Mouse (Mus musculus): Measurements from ENCODE around the gene Ap2s1. TPM values are rescaled to one million over a fixed set of nuclear protein-coding genes. Genes with fewer than 3 reads are reported as not detected.
"Not testable (repeated sequence)": the region's sequence is repeated elsewhere in the genome, so short reads cannot be mapped to it uniquely, and the experiment has no call there.

Ap2s1 gene
- polyA plus RNA-seq, 1 experiment from 2014 or later: 210 TPM

GRCm38 (mm10) chr7:16722490-16722889 is 15.7 kb upstream of the Ap2s1 start:
- not testable (repeated sequence) for H3K9ac ChIP-seq; H3K27ac ChIP-seq (replicated peaks); H3K4me1 ChIP-seq; H3K27me3 ChIP-seq (replicated peaks); H3K4me3 ChIP-seq; H3K36me3 ChIP-seq; H3K4me2 ChIP-seq; ATAC-seq (ENCODE audit: extremely low read depth, insufficient number of reproducible peaks, low FRiP score, low TSS enrichment); H3K9me3 ChIP-seq
- WGBS: 52% methylated on average over 3 of the region's 3 CpGs

- Histone ChIP-seq H3K9ac (peak overlapping the region; percentile 11; the same call in 1 of the 2 replicates), H3K27me3 (replicated peaks) (no peaks in the 10 kb centered on the region), H3K36me3 (no peaks in the 10 kb centered on the region), H3K4me1 (peaks cover 20% of the 10 kb centered on the region), H3K9me3 (no peaks in the 10 kb centered on the region), H3K4me3 (peak overlapping the region; percentile 29), H3K27ac (replicated peaks) (peak overlapping the region; percentile 59), H3K4me2 (peak overlapping the region; percentile 63)
- peak; percentile 11; the same call in 1 of the 2 replicates for ATAC-seq (ENCODE audit: extremely low read depth, insufficient number of reproducible peaks, low FRiP score, low TSS enrichment)
- 17% methylated on average over 14 of the region's 14 CpGs for WGBS
These were observed 9.4 kb upstream of the Ap2s1 start for GRCm38 (mm10) chr7:16728596-16729348.

GRCm38 (mm10) chr7:16729563-16729962 is 8.6 kb upstream of the Ap2s1 start:
- Histone ChIP-seq H3K4me3 (peak overlapping the region; percentile 13), H3K9ac (peak overlapping the region; percentile 11; the same call in 1 of the 2 replicates), H3K27ac (replicated peaks) (0 out of 2 replicates have a peak overlapping the region, but pooled peaks have one; percentile 59), H3K4me1 (peaks cover 20% of the 10 kb centered on the region), H3K4me2 (peak overlapping the region; percentile 48)
- H3K9me3 ChIP-seq; ATAC-seq (ENCODE audit: extremely low read depth, insufficient number of reproducible peaks, low FRiP score, low TSS enrichment); H3K36me3 ChIP-seq; H3K27me3 ChIP-seq (replicated peaks): not testable (repeated sequence)
- WGBS: under 1% methylated on average over 7 of the region's 7 CpGs

GRCm38 (mm10) chr7:16730791-16731190 is 7.4 kb upstream of the Ap2s1 start:
- 72% methylated on average over 6 of the region's 6 CpGs for whole genome bisulfite sequencing
- Histone ChIP-seq H3K27ac (replicated peaks) (no peak overlapping the region), H3K27me3 (replicated peaks) (no peaks in the 10 kb centered on the region), H3K4me3 (no peak overlapping the region), H3K36me3 (no peaks in the 10 kb centered on the region), H3K4me2 (no peak overlapping the region), H3K9ac (no peak overlapping the region), H3K9me3 (no peaks in the 10 kb centered on the region), H3K4me1 (peaks cover 20% of the 10 kb centered on the region)
- no peak for ATAC-seq (ENCODE audit: extremely low read depth, insufficient number of reproducible peaks, low FRiP score, low TSS enrichment)

GRCm38 (mm10) chr7:16731893-16732422 is 6.3 kb upstream of the Ap2s1 start:
- Histone ChIP-seq H3K9ac (no peak overlapping the region), H3K27me3 (replicated peaks) (no peaks in the 10 kb centered on the region), H3K36me3 (no peaks in the 10 kb centered on the region), H3K27ac (replicated peaks) (no peak overlapping the region), H3K4me1 (peaks cover 18% of the 10 kb centered on the region), H3K4me3 (no peak overlapping the region), H3K4me2 (no peak overlapping the region), H3K9me3 (no peaks in the 10 kb centered on the region)
- WGBS: 68% methylated on average over 7 of the region's 7 CpGs
- ATAC-seq (ENCODE audit: extremely low read depth, insufficient number of reproducible peaks, low FRiP score, low TSS enrichment): no peak

GRCm38 (mm10) chr7:16737606-16738072 is 571 bp upstream of the Ap2s1 start:
- H3K9me3 ChIP-seq: no peaks in the 10 kb centered on the region
- WGBS: 41% methylated on average over 10 of the region's 10 CpGs
- peaks cover 8% of the 10 kb centered on the region; the same call in 1 of the 2 replicates for H3K36me3 ChIP-seq
- H3K27ac ChIP-seq (replicated peaks): no peak overlapping the region
- peak overlapping the region; percentile 75 for H3K9ac ChIP-seq
- no peaks in the 10 kb centered on the region for H3K27me3 ChIP-seq (replicated peaks)
- H3K4me2 ChIP-seq: peak overlapping the region; percentile 94
- ATAC-seq (ENCODE audit: extremely low read depth, insufficient number of reproducible peaks, low FRiP score, low TSS enrichment): no peak
- peak overlapping the region; percentile 92 for H3K4me3 ChIP-seq
- peaks cover 17% of the 10 kb centered on the region for H3K4me1 ChIP-seq

- no peak for ATAC-seq (ENCODE audit: extremely low read depth, insufficient number of reproducible peaks, low FRiP score, low TSS enrichment)
- H3K27ac ChIP-seq (replicated peaks): 0 out of 2 replicates have a peak overlapping the region, but pooled peaks have one; percentile 26
- H3K27me3 ChIP-seq (replicated peaks): no peaks in the 10 kb centered on the region
- H3K4me3 ChIP-seq: peak overlapping the region; percentile 92
- no peaks in the 10 kb centered on the region for H3K9me3 ChIP-seq
- 57% methylated on average over 10 of the region's 10 CpGs for WGBS
- H3K36me3 ChIP-seq: peaks cover 23% of the 10 kb centered on the region
- peak overlapping the region; percentile 94 for H3K4me2 ChIP-seq
- H3K9ac ChIP-seq: peak overlapping the region; percentile 92
- peaks cover 23% of the 10 kb centered on the region for H3K4me1 ChIP-seq
These were observed 920 bp downstream of the Ap2s1 start for GRCm38 (mm10) chr7:16739056-16739604.

- H3K4me2 ChIP-seq: no peak overlapping the region
- H3K4me3 ChIP-seq: no peak overlapping the region
- peaks cover 79% of the 10 kb centered on the region for H3K36me3 ChIP-seq
- H3K9me3 ChIP-seq: no peaks in the 10 kb centered on the region
- H3K27ac ChIP-seq (replicated peaks): no peak overlapping the region
- WGBS: 86% methylated on average over 4 of the region's 4 CpGs
- H3K9ac ChIP-seq: no peak overlapping the region
- no peak for ATAC-seq (ENCODE audit: extremely low read depth, insufficient number of reproducible peaks, low FRiP score, low TSS enrichment)
- H3K27me3 ChIP-seq (replicated peaks): no peaks in the 10 kb centered on the region
- H3K4me1 ChIP-seq: peaks cover 8% of the 10 kb centered on the region
These were observed 7.2 kb downstream of the Ap2s1 start for GRCm38 (mm10) chr7:16745373-16745772.

- no peak overlapping the region for H3K9ac ChIP-seq
- 60% methylated on average over 3 of the region's 3 CpGs for WGBS
- H3K4me2 ChIP-seq: no peak overlapping the region
- H3K9me3 ChIP-seq: no peaks in the 10 kb centered on the region
- no peak overlapping the region for H3K27ac ChIP-seq (replicated peaks)
- H3K4me3 ChIP-seq: no peak overlapping the region
- no peak for ATAC-seq (ENCODE audit: extremely low read depth, insufficient number of reproducible peaks, low FRiP score, low TSS enrichment)
- no peaks in the 10 kb centered on the region for H3K27me3 ChIP-seq (replicated peaks)
- H3K4me1 ChIP-seq: peaks cover 8% of the 10 kb centered on the region
- H3K36me3 ChIP-seq: peaks cover 79% of the 10 kb centered on the region
These were observed 7.9 kb downstream of the Ap2s1 start for GRCm38 (mm10) chr7:16746093-16746492.

- peaks cover 8% of the 10 kb centered on the region for H3K4me1 ChIP-seq
- H3K4me3 ChIP-seq: no peak overlapping the region
- H3K27me3 ChIP-seq (replicated peaks): no peaks in the 10 kb centered on the region
- H3K9me3 ChIP-seq: no peaks in the 10 kb centered on the region
- H3K27ac ChIP-seq (replicated peaks): no peak overlapping the region
- H3K9ac ChIP-seq: no peak overlapping the region
- WGBS: 81% methylated on average over 6 of the region's 6 CpGs
- H3K4me2 ChIP-seq: no peak overlapping the region
- H3K36me3 ChIP-seq: peaks cover 71% of the 10 kb centered on the region
- ATAC-seq (ENCODE audit: extremely low read depth, insufficient number of reproducible peaks, low FRiP score, low TSS enrichment): no peak
These were observed 9.4 kb downstream of the Ap2s1 start for GRCm38 (mm10) chr7:16747656-16748055.

- H3K4me3 ChIP-seq: no peak overlapping the region
- H3K36me3 ChIP-seq: peaks cover 30% of the 10 kb centered on the region
- no peak overlapping the region for H3K9ac ChIP-seq
- ATAC-seq (ENCODE audit: extremely low read depth, insufficient number of reproducible peaks, low FRiP score, low TSS enrichment): no peak
- H3K4me2 ChIP-seq: no peak overlapping the region
- H3K9me3 ChIP-seq: no peaks in the 10 kb centered on the region
- no peaks in the 10 kb centered on the region for H3K27me3 ChIP-seq (replicated peaks)
- 78% methylated on average over 12 of the region's 12 CpGs for WGBS
- no peak overlapping the region for H3K27ac ChIP-seq (replicated peaks)
- H3K4me1 ChIP-seq: peaks cover 10% of the 10 kb centered on the region
These were observed 13.8 kb downstream of the Ap2s1 start for GRCm38 (mm10) chr7:16752016-16752415.

All from heart, embryonic 13.5 days (tissue).